Mouse (Mus musculus) heart, adult 2 months (tissue): ENCODE measurements around the gene Cacna2d1. TPM values are rescaled to one million over a fixed set of nuclear protein-coding genes. Genes with fewer than 3 reads are reported as not detected.

Experiments
- DNase-seq, 2 experiments: peaks; one replicate each; pipeline ENCODE4 v3.0.0; 2021
- H3K27ac ChIP-seq: fragments of 200-600 bp; 2 replicates; pipeline ENCODE4 v1.8.1; 2022
- H3K27me3 ChIP-seq: fragments of 200-500 bp; 2 replicates; pipeline ENCODE4 v1.6.1; 2012; ENCODE audit warnings: mild to moderate bottlenecking, low read length, inconsistent platforms, mixed read lengths; ENCODE audit not compliant: control insufficient read depth, insufficient read depth
- H3K36me3 ChIP-seq: fragments of 200-500 bp; 2 replicates; pipeline ENCODE4 v1.6.1; 2012; ENCODE audit warnings: low read length, inconsistent platforms; ENCODE audit not compliant: control insufficient read depth, insufficient read depth
- H3K4me1 ChIP-seq: fragments of 200-500 bp; 2 replicates; pipeline ENCODE4 v1.6.1; 2011; ENCODE audit warnings: low read length; ENCODE audit not compliant: control insufficient read depth, insufficient read depth
- H3K4me3 ChIP-seq: fragments of 200-600 bp; 2 replicates; pipeline ENCODE4 v1.8.1; 2022
- H3K79me2 ChIP-seq: fragments of 200-500 bp; replicated peaks from 2 replicates; pipeline ENCODE4 v1.6.1; 2012; ENCODE audit warnings: mild to moderate bottlenecking, inconsistent platforms, low read length, moderate library complexity, mixed read lengths; ENCODE audit not compliant: control insufficient read depth, insufficient read depth
- H3K9ac ChIP-seq: fragments of 200-500 bp; 2 replicates; pipeline ENCODE4 v1.6.1; 2012; ENCODE audit warnings: low read depth, mild to moderate bottlenecking, control low read depth, inconsistent platforms, low read length, mixed read lengths
- CTCF ChIP-seq: fragments of 200-600 bp; IDR thresholded peaks from 2 replicates; pipeline ENCODE4 v1.8.1; 2022; ENCODE audit warnings: antibody characterized with exemption, mild to moderate bottlenecking, moderate library complexity
- EP300 ChIP-seq: fragments of 200-500 bp; IDR thresholded peaks from 2 replicates; pipeline ENCODE4 v1.6.1; 2011; ENCODE audit warnings: low read depth, low read length, control low read depth; ENCODE audit not compliant: insufficient read depth
- POLR2A ChIP-seq: fragments of 200-500 bp; IDR thresholded peaks from 2 replicates; pipeline ENCODE4 v1.6.1; 2011; ENCODE audit warnings: mild to moderate bottlenecking, low read depth, low read length, control low read depth; ENCODE audit not compliant: insufficient read depth
- WGBS: fragments of 180-500 bp; shearing (Covaris S2); methylation state at CpG from one replicate; pipeline ENCODE4 v1.1.7; 2018; 5-methylcytosine and 5-hydroxymethylcytosine counted together
- intact Hi-C: fragments of 180-260 bp; cut with DNase I; formaldehyde crosslinking; loops from one replicate; pipeline ENCODE4 v1.15.1; 2025
- polyA plus RNA-seq: library from polyadenylated mRNA; depleted of rRNA; stranded (reverse); fragments of >200 nt; gene quantifications from 2 replicates; pipeline ENCODE4 v1.2.3, GENCODE M21; 2012
- total RNA-seq, 2 experiments: library from RNA; stranded (reverse); gene quantifications; 2 replicates each; pipeline ENCODE4 v1.2.3; 2021

The Cacna2d1 gene
- total and polyA plus RNA-seq, 3 experiments = 26.8 to 90.3 (median 81.9) TPM

- 87% methylated on average over 6 of the region's 6 CpGs for WGBS
- intact Hi-C loops = no loop called here
- Histone ChIP-seq H3K79me2 (no peaks in the 10 kb centered on the region), H3K27ac (no peak overlapping the region), H3K4me1 (no peaks in the 10 kb centered on the region), H3K36me3 (no peaks in the 10 kb centered on the region), H3K9ac (no peak overlapping the region), H3K4me3 (no peak overlapping the region), H3K27me3 (no peaks in the 10 kb centered on the region)
- TF ChIP-seq EP300 (no peak), CTCF (no peak), POLR2A (no peak)
- DNase-seq = no peak
Measured at GRCm38 (mm10) chr5:16122110-16122509, 187.6 kb downstream of the Cacna2d1 start.

GRCm38 (mm10) chr5:16134286-16135094, 200.0 kb downstream of the Cacna2d1 start:
- intact Hi-C loops = no loop called here
- Histone ChIP-seq H3K9ac (no peak overlapping the region), H3K36me3 (no peaks in the 10 kb centered on the region), H3K27me3 (no peaks in the 10 kb centered on the region), H3K4me1 (no peaks in the 10 kb centered on the region), H3K4me3 (no peak overlapping the region), H3K79me2 (no peaks in the 10 kb centered on the region), H3K27ac (no peak overlapping the region)
- WGBS = 86% methylated on average over 6 of the region's 6 CpGs
- TF ChIP-seq CTCF (no peak), EP300 (no peak), POLR2A (no peak)
- no peak for DNase-seq

GRCm38 (mm10) chr5:16135986-16136385, 201.5 kb downstream of the Cacna2d1 start:
- TF ChIP-seq POLR2A (no peak), CTCF (no peak), EP300 (no peak)
- Histone ChIP-seq H3K4me3 (no peak overlapping the region), H3K27ac (no peak overlapping the region), H3K9ac (no peak overlapping the region), H3K27me3 (no peaks in the 10 kb centered on the region), H3K79me2 (no peaks in the 10 kb centered on the region), H3K4me1 (no peaks in the 10 kb centered on the region), H3K36me3 (no peaks in the 10 kb centered on the region)
- intact Hi-C loops = no loop called here
- DNase-seq = no peak
- 86% methylated on average over 3 of the region's 3 CpGs for WGBS

- no peak for DNase-seq
- Histone ChIP-seq H3K79me2 (no peaks in the 10 kb centered on the region), H3K36me3 (no peaks in the 10 kb centered on the region), H3K27me3 (no peaks in the 10 kb centered on the region), H3K4me3 (no peak overlapping the region), H3K4me1 (no peaks in the 10 kb centered on the region), H3K27ac (no peak overlapping the region), H3K9ac (no peak overlapping the region)
- 81% methylated on average over 2 of the region's 2 CpGs for WGBS
- TF ChIP-seq CTCF (no peak), POLR2A (no peak), EP300 (no peak)
- intact Hi-C loops = no loop called here
Measured at GRCm38 (mm10) chr5:16136839-16137238, 202.3 kb downstream of the Cacna2d1 start.

GRCm38 (mm10) chr5:16146602-16147001, 212.1 kb downstream of the Cacna2d1 start:
- Histone ChIP-seq H3K4me1 (no peaks in the 10 kb centered on the region), H3K36me3 (no peaks in the 10 kb centered on the region), H3K79me2 (no peaks in the 10 kb centered on the region), H3K9ac (no peak overlapping the region), H3K4me3 (no peak overlapping the region), H3K27ac (no peak overlapping the region), H3K27me3 (no peaks in the 10 kb centered on the region)
- intact Hi-C loops = no loop called here
- WGBS = 100% methylated on average over 1 of the region's 1 CpGs
- DNase-seq = no peak
- TF ChIP-seq EP300 = no peak
- TF ChIP-seq POLR2A = no peak
- no peak for TF ChIP-seq CTCF

GRCm38 (mm10) chr5:16155375-16156284, 221.1 kb downstream of the Cacna2d1 start:
- no peak for DNase-seq

More at GRCm38 (mm10) chr5:16155375-16156284, 221.1 kb downstream of the Cacna2d1 start:
- Histone ChIP-seq H3K4me3 (no peak overlapping the region), H3K4me1 (no peaks in the 10 kb centered on the region; the same call in 1 of the 2 replicates), H3K27me3 (no peaks in the 10 kb centered on the region), H3K27ac (no peak overlapping the region), H3K9ac (no peak overlapping the region), H3K79me2 (no peaks in the 10 kb centered on the region), H3K36me3 (peaks cover 2% of the 10 kb centered on the region; the same call in 1 of the 2 replicates)
- 48% methylated on average over 6 of the region's 6 CpGs for WGBS
- intact Hi-C loops = no loop called here
- TF ChIP-seq EP300 = no peak
- no peak for TF ChIP-seq CTCF
- no peak for TF ChIP-seq POLR2A
